Mouse (Mus musculus): ENCODE measurements around the gene Dlx1.

Gene Dlx1

DNA sequence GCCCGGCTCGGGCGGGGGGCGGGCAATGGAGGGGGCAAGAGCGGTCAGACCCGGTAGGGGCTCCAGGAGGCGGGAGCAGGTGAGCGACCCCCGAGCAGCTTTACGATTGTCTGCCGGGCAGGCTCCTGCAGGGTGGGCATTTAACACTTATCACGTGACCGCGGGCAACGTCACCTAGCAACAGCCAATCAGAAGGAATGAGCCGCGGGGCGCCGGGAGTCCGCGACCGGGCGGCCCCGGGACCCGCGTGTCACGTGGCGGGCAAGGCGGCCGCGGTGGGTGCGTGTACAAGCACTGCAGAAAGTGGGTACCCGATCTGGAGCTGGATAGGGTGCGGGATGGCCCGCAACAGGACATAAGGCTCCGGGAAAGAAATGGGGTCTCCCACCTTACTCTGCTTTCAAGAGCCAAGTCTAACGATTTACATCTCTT, 18.7 kb downstream of the Dlx1 start, which contains the start of gene Dlx2:
Gene Dlx2, minus strand, starts transcription at position 115 of the 432 bp plus-strand sequence.
- peak; percentile 86 for DNase-seq (ENCODE audit: low read depth, low spot score)

DNA sequence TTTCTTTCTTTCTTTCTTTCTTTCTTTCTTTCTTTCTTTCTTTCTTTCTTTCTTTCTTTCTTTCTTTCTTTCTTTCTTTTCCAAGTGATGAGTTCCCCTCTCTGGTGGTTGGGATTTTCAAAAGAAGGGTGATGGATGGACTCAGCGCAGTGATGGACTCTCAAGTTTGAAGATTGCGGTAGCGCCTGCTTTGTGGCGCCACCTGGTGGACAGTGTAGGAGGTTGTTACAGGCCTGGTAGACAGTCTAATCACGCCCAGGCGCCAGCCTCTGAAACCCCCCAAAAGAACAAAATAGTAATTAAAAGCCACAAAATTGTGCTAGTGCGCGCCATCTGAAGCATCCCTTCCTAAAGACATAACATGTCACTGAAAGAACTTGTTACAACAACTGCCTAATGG, 19.9 kb downstream of the Dlx1 start:
- peak; percentile 81 for DNase-seq (ENCODE audit: low read depth, low spot score)

DNA sequence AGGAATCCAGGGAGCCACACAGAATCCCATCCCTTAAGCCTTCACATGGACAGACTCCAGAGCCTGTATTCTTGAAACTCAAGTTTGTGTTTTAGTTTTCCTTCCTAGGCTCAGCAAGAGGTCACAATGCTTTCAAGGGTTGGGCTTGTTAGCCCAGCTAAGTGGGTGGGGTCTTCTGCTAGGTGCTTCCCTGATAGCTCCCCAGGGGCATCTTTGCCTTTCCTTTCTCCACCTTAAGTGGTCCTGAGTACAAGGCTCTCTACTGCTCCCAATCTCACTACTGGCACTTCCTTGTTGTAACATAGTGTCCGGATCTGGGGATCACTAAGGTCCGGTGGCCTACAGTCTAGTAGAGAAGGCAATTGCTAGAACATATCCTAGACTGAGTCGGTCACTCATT, 22.4 kb downstream of the Dlx1 start:
- no peak for DNase-seq (ENCODE audit: low read depth, low spot score)

DNA sequence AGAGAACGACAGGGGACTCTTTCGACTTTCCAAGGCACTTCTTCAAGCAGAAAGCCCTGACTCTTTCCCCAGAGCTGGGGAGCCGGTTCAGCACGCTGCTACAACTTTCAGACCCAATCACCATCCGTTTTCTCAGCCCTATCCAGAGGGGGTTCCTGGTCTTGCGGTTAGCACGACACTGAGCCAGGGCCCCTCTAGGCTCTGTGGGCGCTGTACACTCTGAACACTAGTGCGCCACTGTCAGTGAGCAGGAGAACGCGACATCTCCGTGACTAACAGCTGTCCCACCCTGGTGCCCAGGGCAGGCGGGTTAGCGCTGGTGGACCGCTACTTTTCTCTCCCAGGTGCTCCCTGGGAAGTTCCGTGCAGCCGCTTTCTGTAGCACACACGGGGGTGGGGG, 23.8 kb downstream of the Dlx1 start:
- no peak for DNase-seq (ENCODE audit: low read depth, low spot score)

DNA sequence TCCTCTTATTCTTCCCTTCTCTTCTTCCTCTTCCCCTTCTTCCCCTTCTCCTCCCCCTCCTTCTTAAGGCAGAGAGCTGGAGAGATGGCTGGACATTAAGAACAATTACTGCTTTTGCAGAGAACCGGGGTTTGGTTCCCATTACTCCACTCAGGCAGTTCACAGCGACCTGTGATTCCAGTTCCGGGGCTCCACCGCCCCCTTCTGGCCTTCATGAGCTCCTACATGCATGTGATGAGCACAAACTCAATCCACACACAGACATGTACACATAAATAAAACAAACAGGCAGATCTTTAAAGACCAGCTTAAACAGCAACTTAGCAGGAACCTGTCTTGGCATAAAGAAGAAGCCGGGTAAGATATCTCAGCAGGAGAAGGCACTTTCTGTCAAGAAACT, 28.2 kb downstream of the Dlx1 start:
- DNase-seq (ENCODE audit: low read depth, low spot score), result peak; percentile 27

DNA sequence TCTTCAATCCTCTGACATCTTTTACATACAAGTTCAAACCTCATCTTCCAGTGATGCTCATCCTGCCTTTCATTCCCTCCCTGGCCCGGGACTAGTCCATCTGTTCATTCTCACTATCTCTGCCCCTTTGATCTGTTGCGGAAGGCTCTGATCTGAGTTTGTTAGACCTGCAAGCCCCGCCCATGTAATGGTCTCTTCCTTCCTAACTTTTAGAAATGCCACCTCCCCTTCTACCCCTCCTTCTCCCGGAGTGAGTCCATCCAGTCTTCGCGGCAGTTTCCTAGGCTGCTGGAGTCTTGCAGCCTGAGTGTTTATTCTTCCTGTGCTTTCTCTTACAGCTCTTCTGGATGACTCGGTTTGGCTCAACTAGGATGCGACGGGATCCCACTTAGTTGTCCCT, 38.6 kb downstream of the Dlx1 start:
- DNase-seq (ENCODE audit: low read depth, low spot score), result no peak

DNA sequence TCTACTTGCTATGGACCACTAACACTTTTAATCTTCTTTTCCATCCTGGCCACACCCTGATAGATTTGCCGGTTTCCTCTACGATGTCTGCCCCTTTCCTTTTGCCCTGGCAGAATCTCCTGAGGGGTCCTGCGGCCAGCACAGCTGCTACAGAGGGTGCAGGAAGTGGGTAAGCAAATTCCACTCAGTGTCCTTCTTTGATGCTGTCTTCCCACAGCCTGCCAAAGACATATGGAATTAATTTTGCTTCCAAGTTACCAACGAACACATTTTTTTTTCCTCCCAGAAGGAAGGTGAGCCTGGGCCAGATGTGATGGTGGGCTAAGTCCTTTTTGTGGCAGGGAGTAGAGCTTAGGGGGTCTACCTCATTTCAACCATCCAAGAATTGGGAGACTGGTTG, 45.8 kb downstream of the Dlx1 start:
- no peak for DNase-seq (ENCODE audit: low read depth, low spot score)

DNA sequence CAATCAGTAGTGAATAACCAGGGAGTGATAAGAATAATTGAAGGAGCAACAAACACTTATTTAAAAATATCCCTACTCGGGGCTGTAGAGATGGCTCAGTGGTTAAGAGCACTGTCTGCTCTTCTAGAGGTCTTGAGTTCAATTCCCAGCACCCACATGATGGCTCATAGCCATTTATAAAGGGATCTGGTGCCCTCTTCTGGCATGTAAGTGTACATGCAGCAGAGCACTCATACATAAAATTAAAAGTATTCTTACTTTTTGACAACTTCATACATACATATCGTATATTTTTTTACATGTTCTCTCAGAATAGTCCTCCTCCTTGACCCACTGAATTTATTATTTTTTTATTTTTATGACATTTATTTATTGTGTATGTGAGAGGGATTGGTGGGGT, 49.1 kb downstream of the Dlx1 start:
- DNase-seq (ENCODE audit: low read depth, low spot score), result no peak

DNA sequence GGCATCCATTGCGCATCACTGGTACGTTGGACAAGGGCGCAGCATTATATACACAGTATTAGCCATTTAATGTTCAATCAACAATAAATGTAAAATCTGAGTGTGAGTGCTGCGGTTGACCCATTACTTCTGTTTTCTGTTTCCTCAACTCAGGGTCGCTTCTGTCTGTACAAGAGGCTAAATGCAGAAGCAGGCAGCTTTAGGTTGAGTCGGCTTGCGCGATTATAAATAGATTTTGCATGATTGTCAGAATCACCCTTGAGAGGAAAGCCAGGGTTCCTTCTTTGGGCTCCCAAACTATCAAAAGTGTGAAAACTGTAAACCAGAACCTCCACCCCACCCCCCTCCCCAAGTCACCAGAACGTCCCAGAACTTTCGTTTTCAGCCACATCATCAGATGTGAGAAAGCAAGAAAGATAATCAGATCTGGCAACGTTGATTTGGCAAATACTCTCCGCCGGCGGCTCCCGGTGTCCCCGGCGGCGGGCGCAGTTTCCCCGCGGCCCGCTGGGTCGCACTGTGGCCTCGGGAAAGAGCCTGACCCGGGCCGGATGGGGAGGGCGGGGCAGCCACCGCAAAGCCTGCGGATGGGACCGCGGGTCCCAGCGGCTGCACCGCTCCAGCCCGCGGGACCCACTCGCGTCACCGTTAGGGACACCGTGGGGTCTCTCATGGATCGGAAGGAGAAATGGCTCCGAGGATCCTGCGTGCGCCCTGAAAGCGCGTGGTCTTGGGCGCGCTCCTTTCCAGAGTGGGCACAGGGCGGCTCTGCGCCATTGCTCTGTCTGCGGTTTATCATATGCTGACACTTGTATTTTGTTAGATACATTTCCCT, 52.9 kb downstream of the Dlx1 start:
- peak; percentile 71 for DNase-seq (ENCODE audit: low read depth, low spot score)

DNA sequence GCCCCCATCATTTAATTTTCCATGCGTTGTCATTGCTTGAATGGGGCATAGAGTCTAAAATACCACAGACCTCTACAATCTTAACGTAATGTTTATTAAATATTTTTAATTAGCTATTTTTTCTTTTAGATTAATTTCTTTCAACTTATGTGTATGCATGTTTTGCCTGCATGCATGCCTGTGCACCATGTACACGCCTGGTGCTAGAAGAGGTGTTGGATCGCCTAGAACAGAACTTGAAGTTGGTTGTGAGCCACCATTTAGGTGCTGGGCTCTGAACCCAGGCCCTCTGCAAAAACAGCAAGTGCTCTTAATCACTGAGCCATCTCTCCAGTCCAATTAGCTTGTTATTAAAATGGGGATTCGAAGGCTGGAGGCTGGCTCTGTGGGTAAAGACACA, 53.6 kb downstream of the Dlx1 start:
- no peak for DNase-seq (ENCODE audit: low read depth, low spot score)

Data from A20 (cell line).